Mouse (Mus musculus) urinary bladder, postnatal 36 days (tissue): ENCODE results near the gene 6030468B19Rik.
"Not testable (repeated sequence)": the region's sequence is repeated elsewhere in the genome, so short reads cannot be mapped to it uniquely, and the experiment has no call there.

Experiments used
- DNase-seq, 2 experiments: peaks; one replicate each; pipeline ENCODE4 v3.0.0; 2022; ENCODE audit warnings: low spot score in 2 of 2, mixed read lengths in 1 of 2

Gene 6030468B19Rik

GRCm38 (mm10) chr11:117778851-117779433 lies 18.5 kb upstream of the 6030468B19Rik start:
- DNase-seq, result peak in 1 of 2 experiments; percentile 26

DNA sequence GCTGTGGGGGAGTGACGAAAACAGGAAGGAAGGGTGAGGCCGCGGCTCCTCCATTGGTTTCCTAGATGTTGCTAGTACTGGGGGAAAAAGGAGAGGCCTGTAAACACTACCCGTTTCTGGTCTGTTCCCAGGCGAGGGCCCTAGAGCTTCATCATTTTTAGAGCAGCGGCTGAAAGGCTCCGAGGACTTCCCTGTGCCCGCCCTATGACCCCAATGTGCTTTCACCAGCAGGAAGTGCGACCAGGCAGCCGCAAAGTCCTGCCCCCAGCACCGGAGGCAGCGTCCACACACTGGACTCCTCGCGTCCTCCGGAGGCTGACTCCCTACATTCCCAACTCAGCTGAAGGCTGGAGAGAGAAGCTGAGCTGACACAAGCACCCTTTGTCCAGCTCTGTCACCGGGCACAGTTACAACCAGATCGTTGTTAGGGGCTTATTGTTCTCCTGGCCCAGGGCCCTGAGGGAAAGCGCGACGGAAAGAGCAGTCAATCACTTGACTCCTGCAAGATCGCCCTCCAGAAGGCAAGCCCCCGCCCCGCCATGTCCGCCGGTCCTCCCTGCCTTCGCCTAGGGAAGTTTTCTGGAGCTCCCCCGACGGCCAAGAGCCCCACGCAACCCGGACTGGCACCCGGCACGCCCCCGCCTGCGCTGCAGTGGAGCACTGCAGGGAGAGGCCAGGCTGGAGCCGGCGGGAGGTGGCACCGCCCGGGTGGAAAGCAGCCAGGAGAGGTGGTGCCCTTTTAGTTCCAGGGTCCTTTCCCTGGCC lies 17.8 kb upstream of the 6030468B19Rik start:
- peak; percentile 60 to 81 for DNase-seq

GRCm38 (mm10) chr11:117780199-117780515 lies 17.3 kb upstream of the 6030468B19Rik start:
- DNase-seq, result no peak

- peak; percentile 88 to 93 for DNase-seq
These were observed 16.8 kb upstream of the 6030468B19Rik start for GRCm38 (mm10) chr11:117780582-117781111.

DNA sequence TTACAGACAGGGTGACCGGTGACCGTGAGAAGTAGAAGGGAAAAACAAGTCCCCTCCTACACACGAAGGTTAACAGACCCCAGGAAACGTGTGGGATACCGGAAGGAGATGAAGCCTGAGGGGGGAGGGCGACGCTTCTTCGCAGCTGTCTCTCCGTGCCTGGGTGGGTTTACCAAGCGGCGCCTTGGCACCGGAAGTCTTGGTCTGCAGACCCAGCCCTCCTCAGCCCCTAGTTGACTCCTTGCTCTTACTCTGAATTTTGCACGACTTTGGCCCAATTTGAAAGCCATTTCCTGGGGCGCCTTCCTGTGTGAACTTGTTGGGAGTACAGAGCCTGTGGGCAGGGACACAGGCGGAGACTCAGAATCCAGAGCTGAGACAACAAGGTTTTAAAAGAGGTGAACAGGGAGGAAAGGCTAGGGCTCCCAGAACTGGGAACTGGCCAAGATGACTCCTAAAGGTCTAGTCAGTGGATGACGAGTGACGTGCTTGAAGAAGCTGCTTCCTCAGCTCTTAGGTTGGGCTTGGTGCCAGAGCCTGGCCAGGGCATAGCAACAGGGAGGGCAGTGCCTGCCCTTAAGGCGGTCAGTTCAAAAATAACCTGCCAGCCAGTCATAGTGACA lies 16.1 kb upstream of the 6030468B19Rik start:
- peak; percentile 60 to 76 for DNase-seq

DNA sequence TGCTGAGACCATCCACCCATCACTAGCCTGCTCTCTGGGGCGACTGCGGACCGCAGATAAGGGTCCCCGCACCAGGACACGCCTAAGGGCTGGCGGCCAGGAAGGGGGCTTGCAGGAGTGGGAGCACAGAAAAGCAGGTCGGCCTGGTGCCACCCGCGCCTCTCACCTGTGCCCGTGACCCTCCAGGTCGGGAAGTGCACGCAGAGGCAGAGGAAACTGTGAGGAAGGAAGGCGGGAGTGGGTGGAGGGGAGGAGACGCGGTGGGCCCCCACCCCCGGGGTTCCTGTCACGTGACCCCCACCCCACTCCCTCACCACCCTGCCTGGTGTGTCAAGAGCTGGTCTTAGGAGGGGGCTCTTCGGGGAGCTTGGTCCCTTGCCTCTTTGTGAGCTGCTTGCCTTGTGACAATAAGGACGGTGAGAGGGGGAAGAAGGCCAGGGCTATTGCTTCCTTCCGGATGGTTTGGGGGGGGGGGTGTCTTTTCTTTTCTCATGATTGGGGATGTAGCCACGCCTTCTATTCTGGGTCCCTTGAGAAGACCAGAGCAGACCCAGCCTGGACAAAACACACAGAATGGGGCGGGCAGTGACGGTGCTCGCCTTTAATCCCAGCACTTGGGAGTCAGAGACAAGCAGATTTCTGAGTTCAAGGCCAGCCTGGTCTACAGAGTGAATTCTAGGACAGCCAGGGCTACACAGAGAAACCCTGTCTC lies 15.3 kb upstream of the 6030468B19Rik start, which contains the start of the genes Tmc8 and Tmc6:
Tmc8 (plus strand) TSS at position 84 of the 712 bp plus-strand sequence.
Tmc6 (minus strand) TSS at position 206 of the 712 bp plus-strand sequence.
- no peak for DNase-seq

DNA sequence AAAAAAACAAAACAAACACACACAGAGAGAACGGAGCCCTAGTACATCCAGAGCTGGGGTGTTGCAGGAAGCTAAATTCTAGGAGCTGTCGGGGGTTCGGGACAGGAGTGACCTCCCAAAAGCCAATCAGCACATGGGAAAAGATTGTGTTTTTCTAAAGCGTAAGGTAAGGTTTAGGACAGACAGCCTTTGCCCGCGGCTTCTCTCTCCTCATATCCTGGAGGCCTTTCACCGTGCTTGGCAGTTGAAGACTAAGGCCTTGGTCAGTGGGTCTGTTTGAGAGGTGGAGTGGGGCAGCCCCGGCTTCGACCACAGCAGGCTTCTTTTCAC lies 14.8 kb upstream of the 6030468B19Rik start:
- DNase-seq, result no peak

DNA sequence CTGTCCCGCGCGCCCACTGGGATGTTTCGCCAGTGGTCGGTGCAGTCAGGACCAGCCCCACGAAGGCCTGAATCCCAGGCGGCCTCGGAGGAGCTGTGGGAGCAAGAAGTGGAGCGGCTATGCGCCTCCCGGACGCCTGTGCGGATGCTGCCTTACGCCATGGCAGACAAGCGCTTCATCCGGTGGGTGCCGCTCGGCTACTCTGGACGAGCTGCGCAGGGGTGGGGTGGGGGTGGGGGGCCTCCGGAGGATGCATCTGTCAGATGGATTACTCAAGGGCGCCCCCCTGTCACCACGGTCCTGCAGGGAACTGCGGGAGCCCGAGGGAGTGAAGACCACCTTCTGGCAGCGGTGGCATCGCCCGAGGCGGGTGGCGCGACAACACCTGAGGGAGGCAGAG lies 14.4 kb upstream of the 6030468B19Rik start:
- DNase-seq, result no peak

- no peak for DNase-seq
These were observed 13.7 kb upstream of the 6030468B19Rik start for GRCm38 (mm10) chr11:117783683-117784309.

DNA sequence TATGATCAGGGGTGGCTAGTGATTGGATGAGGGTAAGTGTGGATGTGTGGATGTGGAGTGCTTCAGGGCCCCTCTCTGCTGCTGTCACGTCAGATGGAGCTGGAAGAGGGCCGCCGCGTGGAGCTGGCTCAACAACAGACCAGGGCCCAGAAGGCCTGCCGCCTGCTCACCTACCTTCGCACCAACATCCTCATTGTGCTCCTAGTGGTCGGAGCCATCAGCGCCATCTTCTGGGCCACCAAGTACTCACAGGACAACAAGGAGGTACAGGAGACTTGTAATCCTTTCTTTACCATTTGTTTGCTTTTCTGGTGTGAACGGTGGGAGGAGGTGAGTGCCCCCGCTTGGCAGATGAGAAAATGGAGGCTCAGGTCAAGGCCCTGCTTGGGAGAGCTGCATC lies 11.2 kb upstream of the 6030468B19Rik start:
- peak; percentile 55 to 68 for DNase-seq

DNA sequence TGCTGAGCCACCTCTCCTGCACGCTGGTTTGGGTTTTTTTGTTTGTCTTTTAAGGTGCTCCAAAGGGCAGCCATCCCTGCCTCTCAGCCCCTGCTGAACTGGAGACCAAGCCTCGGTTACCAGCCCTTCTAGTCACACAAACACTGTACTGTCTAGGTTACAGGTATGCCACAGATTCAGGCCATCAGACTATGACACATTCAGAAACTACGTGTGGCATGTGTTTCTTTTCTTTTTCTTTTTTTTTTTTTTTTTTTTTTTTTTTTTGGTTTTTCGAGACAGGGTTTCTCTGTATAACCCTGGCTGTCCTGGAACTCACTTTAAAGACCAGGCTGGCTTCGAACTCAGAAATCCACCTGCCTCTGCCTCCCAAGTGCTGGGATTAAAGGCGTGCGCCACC lies 9.0 kb upstream of the 6030468B19Rik start:
- not testable (repeated sequence) for DNase-seq

DNA sequence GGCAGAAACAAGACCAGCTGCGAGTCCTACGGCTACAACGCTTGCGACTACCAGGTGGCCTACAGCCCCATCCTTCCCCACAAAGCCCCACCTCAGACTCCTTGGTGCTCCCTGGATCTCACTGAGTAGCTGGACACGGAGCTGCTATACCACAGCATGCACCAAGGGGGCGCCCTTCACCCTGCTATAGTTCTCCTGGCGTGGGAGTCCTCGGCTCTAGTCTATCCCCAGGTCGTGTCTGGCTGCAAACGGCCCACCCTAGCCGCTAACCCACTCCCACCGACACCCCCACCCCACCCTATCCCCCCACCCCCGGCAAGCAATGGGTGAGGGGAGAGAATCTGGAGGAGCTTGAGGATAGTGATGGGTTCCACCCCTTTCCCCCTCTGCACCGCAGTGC lies 7.2 kb upstream of the 6030468B19Rik start:
- DNase-seq, result peak; percentile 76 to 78

- DNase-seq, result peak; percentile 60 to 72
These were observed 6.6 kb upstream of the 6030468B19Rik start for GRCm38 (mm10) chr11:117790703-117791440.

GRCm38 (mm10) chr11:117791441-117791761 lies 6.1 kb upstream of the 6030468B19Rik start:
- DNase-seq, result no peak

DNA sequence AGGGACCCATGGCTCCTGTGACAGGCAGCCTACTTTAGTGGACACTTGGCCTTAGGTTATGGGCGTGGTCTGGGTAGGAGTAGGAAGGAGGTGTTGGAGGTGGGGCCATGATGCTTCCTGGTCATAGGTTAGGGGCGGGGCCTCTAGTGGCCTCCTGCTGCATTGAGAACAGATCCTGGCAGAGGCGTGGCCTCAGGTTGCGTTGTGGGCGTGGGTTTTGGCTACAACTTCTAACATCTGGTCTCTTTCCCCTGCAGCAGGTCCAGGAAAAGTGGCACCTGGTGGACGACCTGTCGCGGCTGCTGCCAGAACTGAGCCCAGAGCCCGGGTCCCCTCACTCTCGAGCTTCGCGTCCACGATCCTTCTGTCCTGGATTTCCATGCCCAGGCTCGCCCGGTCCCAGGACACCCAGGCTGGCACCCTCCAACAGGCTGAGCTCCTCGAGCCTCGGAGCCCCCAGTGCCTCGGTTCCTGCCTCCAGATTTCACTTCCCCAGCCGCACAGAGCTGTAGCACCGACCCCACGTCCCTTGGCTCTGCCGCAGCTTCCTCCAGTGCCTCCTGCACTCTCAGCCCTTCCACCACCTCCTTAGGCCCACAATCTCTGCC lies 5.1 kb upstream of the 6030468B19Rik start:
- peak; percentile 71 to 84 for DNase-seq

GRCm38 (mm10) chr11:117794035-117794551 lies 3.4 kb upstream of the 6030468B19Rik start:
- DNase-seq, result no peak

GRCm38 (mm10) chr11:117796954-117797353 lies 506 bp upstream of the 6030468B19Rik start:
- DNase-seq, result no peak

GRCm38 (mm10) chr11:117798160-117798541 lies 691 bp downstream of the 6030468B19Rik start:
- DNase-seq, result no peak

- DNase-seq, result no peak
These were observed 1.7 kb downstream of the 6030468B19Rik start for GRCm38 (mm10) chr11:117799174-117799573.

GRCm38 (mm10) chr11:117800038-117800437 lies 2.6 kb downstream of the 6030468B19Rik start:
- no peak for DNase-seq
